Mouse (Mus musculus) C2C12 (cell line): Measurements from ENCODE around the gene Ap4m1.

Source experiments
- CEBPB ChIP-seq: IDR thresholded peaks from one replicate; pipeline ENCODE4 v1.6.1; 2011; ENCODE audit warnings: low read depth, mild to moderate bottlenecking, control low read depth, moderate library complexity
- CTCF ChIP-seq: IDR thresholded peaks from one replicate; pipeline ENCODE4 v1.5.1; 2011; ENCODE audit not compliant: control insufficient read depth, insufficient read depth, insufficient read length
- FOSL1 ChIP-seq: IDR thresholded peaks from one replicate; pipeline ENCODE4 v1.8.0; 2011; ENCODE audit warnings: mild to moderate bottlenecking, low read length; ENCODE audit not compliant: poor library complexity, insufficient read depth, severe bottlenecking
- MAX ChIP-seq: IDR thresholded peaks from one replicate; pipeline ENCODE4 v1.6.1; 2011; ENCODE audit warnings: mild to moderate bottlenecking, control low read depth
- MYOD1 ChIP-seq: IDR thresholded peaks from one replicate; pipeline ENCODE4 v1.6.1; 2011; ENCODE audit warnings: low read depth; ENCODE audit not compliant: control insufficient read depth, insufficient read length
- USF1 ChIP-seq: IDR thresholded peaks from one replicate; pipeline ENCODE4 v1.6.1; 2011; ENCODE audit warnings: low read depth, mild to moderate bottlenecking, control low read depth, moderate library complexity

DNA sequence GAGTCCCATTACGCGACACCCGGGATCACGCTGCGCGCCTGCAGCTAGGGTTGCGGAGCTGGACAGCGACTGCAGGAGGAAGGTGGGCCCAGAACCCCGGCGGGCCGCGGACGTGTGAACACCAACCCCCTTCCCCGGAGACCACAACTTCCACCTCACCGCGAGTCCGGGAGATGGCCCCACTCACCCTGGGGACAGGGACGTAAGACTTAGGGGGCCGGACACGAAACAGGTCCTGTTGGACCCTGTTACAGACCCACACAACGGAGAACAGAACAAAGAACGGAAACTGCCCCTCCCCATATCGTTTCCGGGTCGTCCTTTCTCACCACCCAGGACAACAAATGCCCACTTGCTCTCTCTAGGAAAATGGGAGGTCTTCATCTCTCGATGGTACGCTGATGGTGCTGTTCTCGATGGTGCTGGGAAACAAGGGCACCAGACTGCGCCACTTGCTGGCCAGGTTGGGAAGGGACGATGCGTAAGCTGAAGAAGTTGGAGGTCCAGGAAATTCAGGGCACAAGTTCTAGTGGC, 16.3 kb upstream of the Ap4m1 start, which contains the start of gene Zfp113:
- TF ChIP-seq MAX: no peak
- no peak for TF ChIP-seq MYOD1
- peak; percentile 70 for TF ChIP-seq CTCF
- TF ChIP-seq CEBPB: no peak
- no peak for TF ChIP-seq USF1
- no peak for TF ChIP-seq FOSL1
